Mouse (Mus musculus): ENCODE measurements around the gene Cfap61. TPM values are rescaled to one million over a fixed set of nuclear protein-coding genes. Genes with fewer than 3 reads are reported as not detected.

Cfap61 gene
- total and polyA plus RNA-seq, 3 experiments: 0.13 TPM; not detected in 2

DNA sequence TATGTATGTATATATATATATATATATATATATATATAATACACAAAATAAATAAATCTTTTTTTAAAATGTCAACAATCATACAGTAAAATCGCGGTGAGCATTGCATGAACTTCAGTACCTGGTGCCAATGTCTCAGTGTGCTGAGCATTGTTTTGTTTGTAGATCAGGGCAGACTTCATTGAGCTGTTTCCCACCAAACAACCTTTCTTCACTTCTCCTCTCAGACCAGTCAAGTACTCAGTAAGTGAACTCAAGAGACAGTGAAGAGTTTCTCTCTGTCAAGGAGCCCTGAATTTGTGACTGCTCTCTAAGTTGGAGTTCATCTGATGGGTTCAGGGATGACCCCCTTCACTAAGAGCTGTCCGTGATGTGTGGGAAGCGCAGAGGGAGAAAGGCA is 38.0 kb downstream of the Cfap61 start:
- TF ChIP-seq JUND (IDR thresholded peaks at IDR 0.05; ENCODE audit: low read depth, low read length): no peak
- TF ChIP-seq ZMIZ1 (IDR thresholded peaks at IDR 0.05; ENCODE audit: low read depth, low read length): no peak
- no peak for TF ChIP-seq ZC3H11A (IDR thresholded peaks at IDR 0.05; ENCODE audit: low read depth, low read length)
- no peak for TF ChIP-seq POLR2AphosphoS2 (IDR thresholded peaks at IDR 0.05; ENCODE audit: low read length)
- no peak for TF ChIP-seq UBTF (IDR thresholded peaks at IDR 0.05; ENCODE audit: borderline replicate concordance, insufficient read depth, low read depth, low read length)
- no peak for TF ChIP-seq MAZ (IDR thresholded peaks at IDR 0.05; ENCODE audit: low read depth, low read length)
- TF ChIP-seq CTCF (IDR thresholded peaks at IDR 0.05 in 2 of 3, conservative IDR thresholded peaks at IDR 0.05 in 1 of 3; ENCODE audit: control insufficient read depth in 1 of 3, insufficient read depth in 1 of 3, low read depth in 2 of 3, low read length in 3 of 3, poor library complexity in 1 of 3, severe bottlenecking in 1 of 3): no peak
- TF ChIP-seq TCF12 (IDR thresholded peaks at IDR 0.05; ENCODE audit: low read depth, low read length): no peak
- TF ChIP-seq RAD21 (IDR thresholded peaks at IDR 0.05; ENCODE audit: low read depth, low read length): no peak
- TF ChIP-seq MAX (IDR thresholded peaks at IDR 0.05; ENCODE audit: low read length): no peak
- no peak for TF ChIP-seq ZKSCAN1 (IDR thresholded peaks at IDR 0.05; ENCODE audit: low read depth, low read length)
- no peak for TF ChIP-seq E2F4 (IDR thresholded peaks at IDR 0.05; ENCODE audit: borderline replicate concordance, low read depth, low read length)
- no peak for TF ChIP-seq NRF1 (IDR thresholded peaks at IDR 0.05; ENCODE audit: insufficient read depth, low read depth, low read length, poor library complexity, severe bottlenecking)
- TF ChIP-seq GATA1 (IDR thresholded peaks at IDR 0.05; ENCODE audit: low read depth, low read length): no peak
- TF ChIP-seq USF1 (IDR thresholded peaks at IDR 0.05; ENCODE audit: low read depth, low read length): no peak
- no peak for TF ChIP-seq ELF1 (IDR thresholded peaks at IDR 0.05; ENCODE audit: low read depth, low read length)
- TF ChIP-seq RCOR1 (IDR thresholded peaks at IDR 0.05; ENCODE audit: low read depth, low read length): no peak

DNA sequence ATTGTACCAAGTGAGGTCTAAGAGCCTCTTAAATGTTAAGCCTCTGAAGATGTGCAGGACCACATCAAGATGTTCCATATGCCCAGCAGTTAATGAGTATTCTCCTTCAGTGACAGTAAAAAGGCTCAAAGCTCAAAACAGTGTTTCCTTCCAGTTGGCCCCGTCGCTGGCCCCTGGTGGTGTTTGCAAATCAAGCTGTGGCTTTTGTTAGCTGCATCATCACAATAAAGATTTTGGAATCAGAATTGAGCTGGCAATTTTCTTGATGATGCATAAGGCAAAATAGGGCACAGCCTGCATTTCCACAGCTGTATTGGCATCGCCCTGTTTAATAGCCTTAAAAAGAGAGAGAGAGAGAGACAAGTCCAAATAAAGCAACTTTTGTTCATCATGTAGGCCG is 45.0 kb downstream of the Cfap61 start:
- Histone ChIP-seq H3K4me3 (ENCODE audit: control insufficient read depth in 1 of 2, insufficient read depth in 1 of 2, low read depth in 2 of 2, low read length in 2 of 2) (no peak overlapping the region), H3K9me3 (replicated peaks; ENCODE audit: insufficient read depth, low read length) (no peaks in the 10 kb centered on the region), H3K27me3 (ENCODE audit: control insufficient read depth in 1 of 2, insufficient read depth in 2 of 2, low read length in 2 of 2) (no peaks in the 10 kb centered on the region; a peak in 1 of 4 replicates), H3K4me1 (ENCODE audit: control insufficient read depth in 1 of 2, insufficient read depth in 2 of 2, low read length in 2 of 2) (no peaks in the 10 kb centered on the region), H3K36me3 (ENCODE audit: control insufficient read depth in 1 of 2, insufficient read depth in 2 of 2, low read length in 2 of 2) (no peaks in the 10 kb centered on the region), H3K9ac (ENCODE audit: control insufficient read depth, low read depth, low read length, poor library complexity, severe bottlenecking) (no peak overlapping the region), H3K79me2 (ENCODE audit: control insufficient read depth, insufficient read depth, low read length, poor library complexity) (no peaks in the 10 kb centered on the region), H3K27ac (ENCODE audit: control insufficient read depth, low read depth, low read length) (no peak overlapping the region)
- DNase-seq (ENCODE audit: low read depth, low spot score): no peak
- TF ChIP-seq KAT2A (conservative IDR thresholded peaks at IDR 0.05; ENCODE audit: low read depth, low read length) (no peak), GABPA (IDR thresholded peaks at IDR 0.05; ENCODE audit: low read depth, low read length) (no peak)

More for the DNA sequence above, 38.0 kb downstream of the Cfap61 start:
- Histone ChIP-seq H3K9me3 (replicated peaks; ENCODE audit: insufficient read depth, low read length) (no peaks in the 10 kb centered on the region), H3K9ac (ENCODE audit: control insufficient read depth, low read depth, low read length, poor library complexity, severe bottlenecking) (no peak overlapping the region), H3K79me2 (ENCODE audit: control insufficient read depth, insufficient read depth, low read length, poor library complexity) (no peaks in the 10 kb centered on the region), H3K4me1 (ENCODE audit: control insufficient read depth in 1 of 2, insufficient read depth in 2 of 2, low read length in 2 of 2) (no peaks in the 10 kb centered on the region), H3K36me3 (ENCODE audit: control insufficient read depth in 1 of 2, insufficient read depth in 2 of 2, low read length in 2 of 2) (no peaks in the 10 kb centered on the region), H3K27ac (ENCODE audit: control insufficient read depth, low read depth, low read length) (no peak overlapping the region), H3K27me3 (ENCODE audit: control insufficient read depth in 1 of 2, insufficient read depth in 2 of 2, low read length in 2 of 2) (no peaks in the 10 kb centered on the region), H3K4me3 (ENCODE audit: control insufficient read depth in 1 of 2, insufficient read depth in 1 of 2, low read depth in 2 of 2, low read length in 2 of 2) (no peak overlapping the region)
- DNase-seq (ENCODE audit: low read depth, low spot score): no peak

Data from MEL (cell line).